Mouse (Mus musculus) stomach, embryonic 15.5 days (tissue): ENCODE data around the gene Bscl2. TPM values are rescaled to one million over a fixed set of nuclear protein-coding genes. Genes with fewer than 3 reads are reported as not detected.

Source experiments
- ATAC-seq: fragments of 200-750 bp; cut with Nextera tagmentation; 2 replicates; pipeline ENCODE4 v1.8.0; 2017; ENCODE audit warnings: low read depth, moderate number of reproducible peaks, moderate TSS enrichment; ENCODE audit not compliant: insufficient read depth, low FRiP score
- H3K27ac ChIP-seq: fragments of 300-500 bp; sonication (generic); 2 replicates; pipeline ENCODE4 v1.5.1; 2015; ENCODE audit warnings: mild to moderate bottlenecking, inconsistent platforms
- H3K27me3 ChIP-seq: fragments of 300-500 bp; sonication (generic); replicated peaks from 2 replicates; pipeline ENCODE4 v1.6.1; 2015; ENCODE audit warnings: inconsistent platforms
- H3K36me3 ChIP-seq: fragments of 300-500 bp; sonication (generic); 2 replicates; pipeline ENCODE4 v1.6.1; 2015; ENCODE audit warnings: inconsistent platforms
- H3K4me1 ChIP-seq: fragments of 300-500 bp; sonication (generic); 2 replicates; pipeline ENCODE4 v1.6.1; 2015; ENCODE audit warnings: inconsistent platforms
- H3K4me2 ChIP-seq: fragments of 300-500 bp; sonication (generic); 2 replicates; pipeline ENCODE4 v1.6.1; 2015; ENCODE audit warnings: mild to moderate bottlenecking, inconsistent platforms
- H3K4me3 ChIP-seq: fragments of 300-500 bp; sonication (generic); replicated peaks from 2 replicates; pipeline ENCODE4 v1.5.1; 2015; ENCODE audit warnings: inconsistent platforms
- H3K9ac ChIP-seq: fragments of 300-500 bp; sonication (generic); 2 replicates; pipeline ENCODE4 v1.6.1; 2015; ENCODE audit warnings: inconsistent platforms
- H3K9me3 ChIP-seq: fragments of 300-500 bp; sonication (generic); 2 replicates; pipeline ENCODE4 v1.6.1; 2016; ENCODE audit warnings: inconsistent platforms
- WGBS: fragments of 180-500 bp; shearing (Covaris S2); methylation state at CpG from one replicate; pipeline ENCODE4 v1.1.7; 2015; 5-methylcytosine and 5-hydroxymethylcytosine counted together
- polyA plus RNA-seq: library from polyadenylated mRNA; unstranded; fragments of >200 nt; fragmentation: Nextera tagmentation; extraction: Ambion mirVana; gene quantifications from 2 replicates; pipeline ENCODE4 v1.2.1, GENCODE M21; 2015

Bscl2 gene
- polyA plus RNA-seq: 49.7 and 53.4 TPM in 2 replicates

GRCm38 (mm10) chr19:8837251-8837791 is at the start of gene Bscl2:
Bscl2 (plus strand) TSS chr19:8837467.
- ATAC-seq: peak; percentile 69
- WGBS: 1% methylated on average over 38 of the region's 38 CpGs
- peaks cover 20% of the 10 kb centered on the region for H3K4me1 ChIP-seq

GRCm38 (mm10) chr19:8788521-8788920 is 48.7 kb upstream of the Bscl2 start:
- 26% methylated on average over 3 of the region's 3 CpGs for WGBS
- Histone ChIP-seq H3K9me3 (no peaks in the 10 kb centered on the region), H3K4me2 (no peak overlapping the region), H3K4me1 (no peaks in the 10 kb centered on the region), H3K27ac (no peak overlapping the region), H3K4me3 (no peak overlapping the region), H3K27me3 (no peaks in the 10 kb centered on the region), H3K9ac (no peak overlapping the region), H3K36me3 (peaks cover 14% of the 10 kb centered on the region)
- no peak for ATAC-seq

More at GRCm38 (mm10) chr19:8837251-8837791, at the start of gene Bscl2:
- Histone ChIP-seq H3K4me2 (peak within 1 kb of the TSS; percentile 92), H3K27ac (peak within 1 kb of the TSS; percentile 98), H3K27me3 (no peaks in the 10 kb centered on the region), H3K36me3 (peaks cover 22% of the 10 kb centered on the region), H3K9me3 (no peaks in the 10 kb centered on the region), H3K4me3 (peak within 1 kb of the TSS; percentile 61), H3K9ac (peak within 1 kb of the TSS; percentile 67; the same call in 1 of the 2 replicates)

- Histone ChIP-seq H3K9me3 (no peaks in the 10 kb centered on the region), H3K27me3 (no peaks in the 10 kb centered on the region), H3K27ac (no peak overlapping the region), H3K4me3 (no peak overlapping the region), H3K36me3 (peaks cover 19% of the 10 kb centered on the region), H3K4me1 (no peaks in the 10 kb centered on the region), H3K9ac (no peak overlapping the region), H3K4me2 (no peak overlapping the region)
- ATAC-seq: no peak
- WGBS: 25% methylated on average over 1 of the region's 1 CpGs
Measured at GRCm38 (mm10) chr19:8789171-8789570, 48.1 kb upstream of the Bscl2 start.

GRCm38 (mm10) chr19:8790171-8790570 is 47.1 kb upstream of the Bscl2 start:
- no peak for ATAC-seq
- no peaks in the 10 kb centered on the region for H3K27me3 ChIP-seq
- H3K4me2 ChIP-seq: no peak overlapping the region
- WGBS: 82% methylated on average over 7 of the region's 7 CpGs
- H3K27ac ChIP-seq: no peak overlapping the region
- peaks cover 28% of the 10 kb centered on the region for H3K36me3 ChIP-seq
- H3K4me3 ChIP-seq: no peak overlapping the region
- no peak overlapping the region for H3K9ac ChIP-seq
- no peaks in the 10 kb centered on the region for H3K4me1 ChIP-seq
- H3K9me3 ChIP-seq: no peaks in the 10 kb centered on the region

- Histone ChIP-seq H3K9me3 (no peaks in the 10 kb centered on the region), H3K4me3 (peak within 1 kb of the TSS; percentile 72), H3K36me3 (peaks cover 17% of the 10 kb centered on the region), H3K27me3 (no peaks in the 10 kb centered on the region), H3K27ac (peak within 1 kb of the TSS; percentile 72; the same call in 1 of the 2 replicates), H3K9ac (peak within 1 kb of the TSS; percentile 73), H3K4me2 (peak within 1 kb of the TSS; percentile 66), H3K4me1 (peaks cover 15% of the 10 kb centered on the region)
- ATAC-seq: peak; percentile 79
- WGBS: 1% methylated on average over 25 of the region's 25 CpGs
Measured at GRCm38 (mm10) chr19:8798264-8798946, 38.9 kb upstream of the Bscl2 start, which contains the start of gene Polr2g. Polr2g (minus strand) TSS chr19:8798577.

GRCm38 (mm10) chr19:8798947-8799315 is 38.3 kb upstream of the Bscl2 start:
- peak overlapping the region; percentile 66 for H3K4me2 ChIP-seq
- H3K27me3 ChIP-seq: no peaks in the 10 kb centered on the region
- H3K27ac ChIP-seq: no peak overlapping the region; the same call in 1 of the 2 replicates
- H3K4me1 ChIP-seq: peaks cover 19% of the 10 kb centered on the region
- no peak for ATAC-seq
- H3K9me3 ChIP-seq: no peaks in the 10 kb centered on the region
- H3K36me3 ChIP-seq: peaks cover 12% of the 10 kb centered on the region
- H3K4me3 ChIP-seq: peak overlapping the region; percentile 72
- no peak overlapping the region for H3K9ac ChIP-seq

- Histone ChIP-seq H3K27me3 (no peaks in the 10 kb centered on the region), H3K9ac (no peak within 1 kb of the TSS; the same call in 1 of the 2 replicates), H3K27ac (peak within 1 kb of the TSS; percentile 92), H3K36me3 (peaks cover 6% of the 10 kb centered on the region; the same call in 1 of the 2 replicates), H3K9me3 (no peaks in the 10 kb centered on the region), H3K4me3 (peak within 1 kb of the TSS; percentile 70), H3K4me1 (peaks cover 17% of the 10 kb centered on the region), H3K4me2 (peak within 1 kb of the TSS; percentile 73)
- peak; percentile 98 for ATAC-seq
- under 1% methylated on average over 30 of the region's 30 CpGs for WGBS
Measured at GRCm38 (mm10) chr19:8802130-8802821, 35.0 kb upstream of the Bscl2 start, which contains the start of gene Zbtb3. Zbtb3 (plus strand) TSS chr19:8802555.

- no peak overlapping the region for H3K9ac ChIP-seq
- no peaks in the 10 kb centered on the region for H3K9me3 ChIP-seq
- no peak for ATAC-seq
- H3K27me3 ChIP-seq: no peaks in the 10 kb centered on the region
- peak overlapping the region; percentile 70; the same call in 1 of the 2 replicates for H3K4me3 ChIP-seq
- H3K27ac ChIP-seq: peak overlapping the region; percentile 92
- peak overlapping the region; percentile 73 for H3K4me2 ChIP-seq
- peaks cover 14% of the 10 kb centered on the region; the same call in 1 of the 2 replicates for H3K36me3 ChIP-seq
- H3K4me1 ChIP-seq: peaks cover 17% of the 10 kb centered on the region
- 86% methylated on average over 9 of the region's 9 CpGs for WGBS
Measured at GRCm38 (mm10) chr19:8803204-8803780, 34.0 kb upstream of the Bscl2 start.

GRCm38 (mm10) chr19:8803879-8804660 is 33.2 kb upstream of the Bscl2 start:
- H3K36me3 ChIP-seq: peaks cover 14% of the 10 kb centered on the region; the same call in 1 of the 2 replicates
- whole genome bisulfite sequencing: 85% methylated on average over 11 of the region's 11 CpGs
- H3K9me3 ChIP-seq: no peaks in the 10 kb centered on the region
- no peak overlapping the region for H3K9ac ChIP-seq
- H3K4me1 ChIP-seq: peaks cover 17% of the 10 kb centered on the region
- ATAC-seq: no peak
- no peaks in the 10 kb centered on the region for H3K27me3 ChIP-seq
- no peak overlapping the region for H3K4me2 ChIP-seq
- no peak overlapping the region for H3K27ac ChIP-seq
- no peak overlapping the region for H3K4me3 ChIP-seq

GRCm38 (mm10) chr19:8806810-8807209 is 30.5 kb upstream of the Bscl2 start:
- peaks cover 26% of the 10 kb centered on the region; the same call in 1 of the 2 replicates for H3K36me3 ChIP-seq
- H3K4me2 ChIP-seq: no peak overlapping the region
- no peak overlapping the region for H3K27ac ChIP-seq
- ATAC-seq: no peak
- H3K4me1 ChIP-seq: peaks cover 14% of the 10 kb centered on the region
- no peak overlapping the region for H3K9ac ChIP-seq
- no peak overlapping the region for H3K4me3 ChIP-seq
- 90% methylated on average over 5 of the region's 5 CpGs for WGBS
- no peaks in the 10 kb centered on the region for H3K27me3 ChIP-seq
- H3K9me3 ChIP-seq: no peaks in the 10 kb centered on the region

GRCm38 (mm10) chr19:8815812-8816211 is 21.5 kb upstream of the Bscl2 start:
- no peak overlapping the region for H3K4me3 ChIP-seq
- peaks cover 33% of the 10 kb centered on the region; the same call in 1 of the 2 replicates for H3K36me3 ChIP-seq
- no peak overlapping the region for H3K4me2 ChIP-seq
- no peaks in the 10 kb centered on the region for H3K9me3 ChIP-seq
- no peak overlapping the region for H3K9ac ChIP-seq
- 67% methylated on average over 11 of the region's 11 CpGs for WGBS
- ATAC-seq: no peak
- H3K27me3 ChIP-seq: no peaks in the 10 kb centered on the region
- H3K27ac ChIP-seq: no peak overlapping the region
- peaks cover 21% of the 10 kb centered on the region; the same call in 1 of the 2 replicates for H3K4me1 ChIP-seq
